Mouse (Mus musculus) thymus, postnatal 25 days (tissue): ENCODE measurements around the gene C2cd4a.

Source experiments
- DNase-seq: peaks from one replicate; pipeline ENCODE4 v3.0.0; 2022

Gene C2cd4a

DNA sequence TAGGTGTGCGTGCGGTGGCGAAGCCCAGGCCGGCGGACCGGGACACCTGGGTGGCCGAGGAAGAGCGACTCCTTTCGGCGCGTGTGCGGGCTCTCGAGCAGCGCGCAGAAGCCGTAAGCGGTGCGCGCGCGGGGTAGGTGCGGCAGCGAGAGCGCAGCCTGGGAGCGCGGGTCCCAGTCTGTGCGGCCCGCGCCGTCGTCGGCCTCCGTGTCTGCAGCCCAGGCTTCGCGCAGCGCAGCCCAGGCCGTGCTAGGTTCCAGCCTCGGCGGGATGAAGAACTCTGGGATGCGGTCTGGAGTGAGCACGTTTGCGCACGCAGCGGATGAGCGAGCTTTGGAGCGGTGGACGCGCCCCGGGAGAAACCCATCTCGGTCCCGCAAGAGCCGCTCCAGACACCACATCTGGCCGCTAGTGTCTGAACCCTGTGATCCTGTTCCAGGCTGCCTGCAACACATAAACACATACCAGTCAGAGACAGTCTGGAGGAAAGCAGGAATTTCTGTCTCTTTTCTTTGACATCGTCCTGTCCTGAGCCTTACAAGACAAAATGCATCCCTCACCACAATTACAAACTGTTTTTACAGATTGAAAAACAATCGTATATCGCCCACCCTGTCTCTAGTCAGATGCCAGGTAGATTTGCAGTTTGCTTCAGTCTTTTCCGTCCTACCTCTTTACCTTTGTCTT, 628 bp downstream of the C2cd4a start:
- DNase-seq: no peak

DNA sequence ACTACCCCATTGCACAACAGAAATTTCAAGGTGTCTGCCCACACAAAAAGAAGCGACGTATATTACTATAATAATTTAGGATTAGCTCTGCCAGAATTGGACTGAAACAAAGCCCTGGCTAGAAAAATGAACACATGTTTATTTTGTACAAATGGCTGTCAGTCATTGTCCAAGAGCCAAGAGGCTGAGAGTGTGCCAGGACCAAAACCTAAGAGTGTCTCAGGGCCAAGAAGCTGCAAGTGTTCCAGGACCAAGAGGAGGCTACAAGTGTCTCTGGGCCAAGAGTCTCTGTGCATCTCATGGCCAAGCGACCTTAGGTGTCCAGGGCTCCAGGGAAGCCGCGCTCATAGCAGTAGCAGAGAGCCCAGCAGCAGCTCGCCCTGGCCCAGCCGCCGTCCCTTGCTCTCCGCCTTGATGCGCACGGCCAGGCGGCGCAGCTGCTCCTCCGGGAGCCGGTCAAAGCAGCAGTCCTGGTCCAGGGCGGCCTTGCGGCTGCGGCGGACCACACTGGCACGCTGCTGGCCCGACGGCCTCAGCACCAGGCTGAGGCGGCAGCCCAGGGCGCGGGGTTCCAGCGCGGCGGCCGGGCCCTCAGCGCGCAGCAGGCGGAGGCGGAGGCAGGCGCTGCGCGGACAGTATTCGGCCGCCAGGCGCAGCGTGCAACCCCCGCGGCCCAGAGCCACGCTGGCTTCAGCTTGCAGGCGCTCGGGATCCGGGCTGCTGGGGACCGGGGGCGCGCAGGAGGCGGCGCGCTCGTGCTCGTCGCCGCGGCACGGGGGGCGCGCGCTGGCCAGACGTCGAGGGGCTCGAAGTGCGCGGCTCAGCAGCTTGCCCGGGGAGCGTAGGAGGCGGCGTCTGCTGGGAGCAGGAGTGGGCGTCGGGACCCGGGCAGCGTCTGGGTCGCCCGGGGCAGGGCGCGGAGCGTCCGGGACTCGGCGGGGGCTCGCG, 1.4 kb downstream of the C2cd4a start:
- DNase-seq: no peak

DNA sequence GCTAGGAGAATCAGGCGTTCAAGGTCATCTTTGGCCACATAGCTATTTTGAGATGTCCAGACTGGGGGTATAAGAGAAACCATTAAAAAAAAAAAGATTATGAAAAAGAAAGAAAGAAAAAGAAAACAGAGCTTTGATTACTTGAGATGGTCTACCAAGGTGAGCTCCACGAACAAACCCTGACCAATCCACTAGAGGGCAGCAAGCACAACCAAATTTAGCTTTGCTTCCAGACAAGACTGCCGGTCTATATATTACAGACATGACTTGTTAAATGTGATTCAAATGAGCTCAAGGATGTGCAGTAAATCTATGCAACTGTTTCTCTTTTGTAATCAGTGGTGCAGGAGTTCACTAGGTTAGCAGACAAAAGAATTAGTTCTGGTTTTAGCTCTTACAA, 3.9 kb downstream of the C2cd4a start:
- DNase-seq: peak; percentile 66

- DNase-seq: no peak
These were observed 6.6 kb downstream of the C2cd4a start for GRCm38 (mm10) chr9:67825527-67825926.

DNA sequence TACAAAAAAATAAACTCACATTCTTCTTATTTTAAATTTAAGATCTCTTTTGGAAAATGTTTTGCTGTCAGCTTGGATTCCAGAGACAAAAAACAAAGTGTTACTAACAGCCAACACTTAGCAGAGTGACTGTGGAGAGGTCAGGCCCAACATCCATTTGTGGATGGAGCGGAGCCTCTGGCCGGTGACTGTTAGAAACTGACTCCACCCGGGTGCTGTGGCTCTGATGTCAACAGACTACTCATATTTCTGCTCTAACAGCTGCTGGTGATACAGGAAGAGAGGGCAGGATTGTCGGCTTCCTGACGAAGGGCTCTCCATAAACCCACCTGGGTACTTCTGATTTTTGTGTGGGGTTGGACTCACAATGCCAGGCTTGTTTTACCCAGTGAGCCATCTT, 9.0 kb downstream of the C2cd4a start:
- no peak for DNase-seq

DNA sequence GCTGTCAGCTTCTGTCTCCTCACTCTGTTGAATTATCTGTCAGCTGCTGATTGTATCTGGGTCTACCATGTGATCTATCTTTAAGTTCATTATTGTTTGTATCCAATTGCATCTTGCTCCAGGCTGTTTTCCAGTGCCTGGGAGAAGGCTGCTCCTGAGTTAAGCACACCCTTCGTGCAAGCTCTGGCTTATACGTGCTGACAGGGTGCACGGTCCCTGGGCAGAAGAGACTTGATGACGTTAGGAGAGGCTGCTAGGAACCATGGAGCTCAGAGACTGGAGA, 13.5 kb downstream of the C2cd4a start:
- no peak for DNase-seq

- DNase-seq: no peak
These were observed 14.0 kb downstream of the C2cd4a start for GRCm38 (mm10) chr9:67817898-67818667.

DNA sequence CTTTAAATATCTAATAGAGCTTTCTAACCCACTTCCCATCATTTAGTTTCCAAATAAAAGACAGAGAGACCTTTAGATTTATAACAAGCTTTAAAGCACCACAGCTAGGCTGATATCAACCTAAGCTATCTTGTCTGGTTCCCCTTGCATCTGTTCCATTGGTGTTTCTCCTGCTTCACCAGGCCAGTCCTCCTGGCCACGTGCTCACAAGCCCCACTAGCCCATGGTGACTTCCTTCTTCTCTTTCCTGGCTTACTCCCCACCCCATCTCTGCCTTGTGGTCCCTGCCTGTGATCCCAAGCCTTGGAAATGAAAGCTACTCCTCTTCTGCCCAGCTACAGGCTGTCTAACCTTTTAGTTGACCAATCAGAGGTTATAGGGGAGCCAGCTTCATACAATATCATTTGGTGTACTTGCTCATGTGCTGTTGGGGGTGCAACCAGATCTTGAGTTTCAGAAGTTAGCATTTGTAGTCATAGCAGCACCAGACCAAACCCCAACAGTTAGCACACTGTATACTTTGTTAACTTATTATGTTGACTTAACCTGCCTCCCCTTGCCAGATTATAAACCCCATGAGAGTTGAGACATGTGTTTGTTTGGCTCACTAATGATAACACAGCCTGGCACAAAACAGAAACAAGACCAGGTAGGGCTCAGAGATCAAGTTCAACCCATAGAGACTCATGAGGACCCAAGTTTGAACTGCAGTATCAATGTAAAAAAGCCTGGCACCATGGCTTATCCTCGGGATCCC, 15.8 kb downstream of the C2cd4a start:
- DNase-seq: no peak

- no peak for DNase-seq
These were observed 18.3 kb downstream of the C2cd4a start for GRCm38 (mm10) chr9:67813665-67814337.

- no peak for DNase-seq
These were observed 19.0 kb downstream of the C2cd4a start for GRCm38 (mm10) chr9:67813171-67813570.

- no peak for DNase-seq
These were observed 21.0 kb downstream of the C2cd4a start for GRCm38 (mm10) chr9:67811116-67811515.

GRCm38 (mm10) chr9:67810527-67810926, 21.6 kb downstream of the C2cd4a start:
- no peak for DNase-seq

GRCm38 (mm10) chr9:67807000-67807399, 25.1 kb downstream of the C2cd4a start:
- DNase-seq: no peak

DNA sequence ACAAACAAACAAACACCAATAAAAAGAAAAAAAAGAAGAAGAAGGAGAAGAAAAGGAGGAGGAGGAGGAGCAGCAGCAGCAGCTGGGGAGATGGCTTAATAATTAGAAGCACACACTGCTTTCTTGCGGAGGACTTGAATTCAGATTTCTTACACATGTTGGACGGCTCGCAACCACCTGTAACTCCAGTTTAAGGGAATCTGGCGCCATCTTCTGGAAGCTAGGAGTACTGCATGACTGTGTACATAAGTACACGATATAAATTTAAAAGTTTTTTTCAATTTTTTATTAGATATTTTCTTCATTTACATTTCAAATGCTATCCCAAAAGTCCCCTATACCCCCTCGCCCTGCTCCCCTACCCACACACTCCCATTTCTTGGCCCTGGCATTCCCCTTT, 29.9 kb downstream of the C2cd4a start:
- DNase-seq: peak; percentile 47

DNA sequence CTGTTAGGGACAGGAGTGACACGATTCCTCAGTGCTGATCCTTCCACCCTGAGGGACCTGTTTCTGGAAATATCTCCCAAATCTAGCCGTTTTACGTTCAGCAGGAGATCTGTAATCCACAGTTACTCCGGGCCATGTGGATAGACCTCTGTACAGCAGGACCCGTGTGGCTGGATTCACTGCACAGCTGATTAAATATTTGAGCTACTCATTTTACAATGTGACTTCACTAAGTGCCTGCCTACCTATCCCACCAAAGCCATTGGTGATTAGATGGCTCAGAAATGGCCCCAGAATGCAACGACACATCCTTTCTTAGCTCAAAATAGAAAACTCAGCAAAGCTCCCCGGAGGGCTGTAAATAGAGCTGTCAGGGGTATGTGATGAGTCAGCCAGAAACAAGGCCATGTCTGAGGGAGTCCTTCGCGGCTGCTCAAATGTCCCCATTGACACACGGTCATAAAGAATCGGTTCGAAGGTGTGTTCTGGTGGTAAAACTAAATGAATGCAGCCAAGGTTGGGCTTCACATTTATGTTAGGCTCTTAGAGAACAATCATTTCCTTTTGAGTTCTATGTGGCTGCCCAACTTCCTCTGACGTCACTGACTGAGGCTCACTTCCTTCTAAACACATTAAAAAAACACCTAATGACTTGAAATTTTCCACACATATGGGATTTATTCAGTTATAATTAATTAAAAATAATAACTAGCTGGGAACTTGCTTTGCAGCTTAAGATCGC, 32.9 kb downstream of the C2cd4a start:
- DNase-seq: no peak

- DNase-seq: no peak
These were observed 36.9 kb downstream of the C2cd4a start for GRCm38 (mm10) chr9:67795205-67795675.

DNA sequence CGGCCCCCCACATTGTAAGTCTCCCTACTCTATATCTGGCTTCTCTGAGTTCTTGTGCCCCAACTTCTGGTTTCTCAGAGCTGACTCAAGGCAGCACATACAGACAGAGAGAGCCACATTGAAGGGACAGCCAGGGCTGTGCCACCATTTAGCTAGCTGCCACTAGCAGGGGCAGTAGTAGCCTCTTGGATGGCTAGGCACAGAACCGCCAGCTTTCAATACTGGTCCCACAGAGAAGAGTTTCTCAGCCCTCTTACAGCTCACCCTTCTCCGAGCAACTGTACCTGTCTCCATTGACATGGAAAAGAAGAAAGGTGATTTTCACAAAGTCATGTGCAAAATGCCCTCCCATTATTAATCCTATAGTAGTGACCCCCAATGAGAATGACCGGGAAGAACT, 37.5 kb downstream of the C2cd4a start:
- no peak for DNase-seq

DNA sequence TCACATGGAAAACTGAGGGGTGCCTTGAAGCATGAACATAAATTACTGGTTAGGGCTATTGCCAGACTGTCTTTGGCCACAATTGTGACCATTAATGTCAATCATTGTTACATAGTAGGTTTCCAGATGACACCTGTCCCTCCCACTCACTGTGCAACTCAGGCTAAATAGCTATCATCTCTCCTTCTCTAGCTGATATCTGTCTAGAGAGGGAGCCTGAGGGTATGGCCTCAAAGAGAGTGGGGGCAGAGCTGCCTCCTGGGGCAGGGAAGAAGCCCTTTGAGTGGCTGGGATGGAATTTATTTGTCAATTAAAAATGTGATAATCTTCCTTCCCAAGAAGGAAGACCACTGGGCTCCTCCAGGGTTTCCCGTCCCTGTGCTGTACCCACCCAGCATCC, 37.9 kb downstream of the C2cd4a start:
- DNase-seq: no peak

GRCm38 (mm10) chr9:67793501-67793900, 38.6 kb downstream of the C2cd4a start:
- DNase-seq: peak; percentile 4

DNA sequence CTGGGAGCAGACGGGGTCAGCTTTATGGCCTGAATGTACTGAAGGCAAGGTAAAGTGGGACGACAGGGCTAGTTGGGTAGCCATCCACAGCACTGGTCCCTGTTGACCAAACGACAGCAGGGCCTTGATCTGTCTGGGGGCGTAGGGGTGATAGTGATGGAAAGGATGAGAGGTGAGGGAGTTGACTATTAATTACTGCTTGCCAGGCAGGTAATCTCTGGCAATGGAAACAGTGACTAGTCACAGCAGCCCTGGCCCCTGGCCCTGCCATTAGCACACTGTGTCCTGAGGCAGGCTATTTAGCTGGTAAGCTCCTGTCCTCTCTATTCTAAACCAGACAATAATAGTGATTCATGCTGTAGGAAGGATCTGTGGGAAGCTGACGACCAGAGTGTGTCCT, 39.7 kb downstream of the C2cd4a start:
- no peak for DNase-seq

GRCm38 (mm10) chr9:67787671-67788070, 44.5 kb downstream of the C2cd4a start:
- no peak for DNase-seq
